Mouse (Mus musculus) embryo, embryonic 10 days (tissue): Measurements from ENCODE around the gene Tbcb.
A peak's percentile ranks its signal among the peaks of the same experiment; 100 is the strongest.
"Not testable (repeated sequence)": the region's sequence is repeated elsewhere in the genome, so short reads cannot be mapped to it uniquely, and the experiment has no call there.

ENCODE experiments used
- DNase-seq: peaks from one replicate; pipeline ENCODE4 v3.0.0-alpha.2; 2015; ENCODE audit warnings: low spot score

The Tbcb gene

DNA sequence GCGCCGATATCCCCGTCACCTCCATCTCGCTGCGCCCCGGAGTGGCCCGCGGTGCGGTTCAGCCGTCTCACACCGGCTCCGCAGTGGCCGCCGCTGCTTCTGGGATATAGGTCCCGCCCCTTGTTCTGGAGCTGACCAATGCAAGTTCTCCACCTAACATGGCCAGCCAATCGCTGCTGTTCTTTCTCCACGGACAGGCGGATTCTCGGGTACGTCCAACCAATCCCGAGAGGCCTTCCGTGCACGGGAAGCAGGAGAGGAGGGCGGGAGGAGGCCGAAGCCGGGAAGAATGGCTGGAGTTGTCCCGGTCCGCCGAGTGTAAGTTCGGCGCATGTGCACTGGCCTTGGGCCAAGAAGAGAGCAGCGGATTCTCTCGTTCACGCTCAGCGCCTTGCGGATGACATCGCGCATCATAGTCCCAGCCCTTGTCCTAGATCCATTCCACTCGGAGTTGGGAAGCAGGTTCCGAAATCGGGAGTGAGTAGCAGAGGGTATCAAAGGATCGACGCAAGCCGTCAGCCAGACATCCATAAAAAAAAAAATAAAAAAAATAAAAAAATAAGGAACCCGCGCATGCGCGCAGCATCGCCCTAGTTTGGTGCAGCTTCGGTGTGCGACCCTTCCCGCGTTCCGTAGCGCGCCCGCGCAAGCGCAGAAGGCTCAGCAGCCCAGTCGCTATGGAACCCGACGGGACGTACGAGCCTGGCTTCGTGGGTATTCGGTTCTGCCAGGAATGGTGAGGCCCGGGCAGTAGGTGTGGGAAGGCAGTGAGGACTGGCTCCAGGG, at the start of gene Tbcb, which contains the start of gene Polr2i:
Tbcb (minus strand) TSS at position 604 of the 786 bp plus-strand sequence.
Polr2i (plus strand) TSS at position 280 of the 786 bp plus-strand sequence.
- DNase-seq = peak; percentile 98

DNA sequence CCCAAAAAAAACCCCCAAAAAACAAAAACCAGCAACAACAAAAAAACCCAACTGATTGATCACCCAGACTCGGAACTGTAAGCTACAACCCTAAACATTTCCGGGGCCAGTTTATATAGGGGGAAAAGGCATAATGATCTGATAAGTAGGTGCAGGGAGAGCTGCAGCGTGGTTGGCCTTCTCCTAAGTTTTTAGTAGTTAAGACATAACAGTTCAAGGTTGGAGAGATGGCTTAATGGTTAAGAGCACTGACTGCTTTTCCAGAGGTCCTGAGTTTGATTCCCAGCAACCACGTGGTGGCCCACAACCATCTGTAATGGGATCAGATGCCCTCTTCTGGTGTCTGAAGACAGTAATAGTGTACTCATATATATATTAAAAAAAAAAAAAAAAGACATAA, 49.5 kb upstream of the Tbcb start:
- no peak for DNase-seq

DNA sequence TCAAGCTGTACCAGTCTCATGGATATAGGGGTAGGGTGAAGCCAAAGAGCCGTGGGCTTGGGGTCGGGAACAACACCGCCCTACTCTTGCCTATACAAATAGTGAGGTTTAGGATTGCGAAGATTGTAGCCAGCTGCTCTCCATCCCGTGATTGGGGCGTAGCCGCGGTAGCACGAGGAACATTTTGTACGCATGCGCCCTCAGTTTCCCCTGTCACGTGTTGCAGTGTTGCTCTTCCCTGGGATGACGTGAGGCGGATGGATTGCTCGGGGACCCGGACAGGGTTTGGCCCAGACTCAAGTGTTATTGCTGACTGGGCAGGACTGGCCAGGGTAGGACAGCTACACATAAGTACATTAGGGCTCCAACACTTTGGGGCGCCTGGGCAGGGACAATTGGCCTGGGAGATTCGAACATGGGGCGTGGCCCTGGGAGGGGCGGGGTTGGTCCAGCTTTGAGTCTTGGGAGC, 48.6 kb upstream of the Tbcb start:
- peak; percentile 94 for DNase-seq

DNA sequence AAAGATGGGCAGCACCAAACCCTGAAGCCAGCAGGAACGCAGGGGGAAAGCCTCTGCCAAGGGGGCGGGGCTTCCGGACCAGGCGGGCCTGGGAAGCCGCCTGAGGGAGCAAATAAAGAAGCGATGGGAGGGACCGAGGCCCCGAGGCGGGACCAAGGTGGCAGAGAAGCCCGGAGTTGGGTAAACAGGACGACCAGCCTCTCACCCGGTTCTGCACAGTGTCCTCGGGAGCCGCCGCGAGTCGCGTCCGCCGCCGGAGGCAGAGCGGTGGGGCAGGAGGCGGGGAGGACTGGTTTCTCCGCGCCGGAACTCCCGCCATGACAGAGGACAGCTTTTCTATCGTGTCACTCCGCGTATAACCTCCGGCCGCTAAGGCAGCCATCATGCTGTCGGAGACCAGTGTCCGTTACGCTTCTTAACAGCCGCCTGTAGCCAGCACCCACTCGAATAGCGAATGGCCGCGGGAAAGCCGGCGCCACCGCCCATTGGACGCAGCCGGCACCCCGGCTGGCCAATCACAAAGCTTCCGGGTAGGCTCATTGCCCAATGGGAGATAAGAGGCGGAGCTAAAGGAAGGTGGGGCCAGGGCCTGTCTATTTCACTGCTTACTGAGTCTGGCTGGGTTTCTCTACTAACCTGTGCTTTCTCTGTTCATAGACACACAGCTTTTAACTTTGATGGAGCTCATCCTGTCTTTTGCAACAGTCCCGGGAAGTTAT, 48.0 kb upstream of the Tbcb start, which contains the start of the genes Thap8 and Wdr62:
Thap8 (plus strand) TSS at position 144 of the 719 bp plus-strand sequence.
Wdr62 (minus strand) TSS at position 469 of the 719 bp plus-strand sequence.
- peak; percentile 94 for DNase-seq

DNA sequence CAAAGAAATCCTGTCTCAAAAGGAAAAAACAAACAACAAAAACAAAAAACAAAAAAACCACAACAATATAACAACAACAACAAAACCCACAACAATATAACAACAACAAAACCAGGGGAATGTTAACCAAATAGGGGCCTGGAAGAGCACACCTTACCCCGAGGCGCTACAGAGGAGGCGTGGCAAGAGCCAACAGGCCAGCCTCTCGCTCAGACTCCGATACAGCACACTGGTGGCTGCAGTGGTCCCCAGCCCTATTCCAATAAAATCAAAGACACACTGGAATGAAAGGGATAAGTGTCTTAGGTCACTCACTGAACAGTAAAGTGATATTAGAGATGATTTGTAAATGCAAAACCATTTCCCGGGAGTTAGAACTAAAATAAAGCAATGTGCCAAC, 47.5 kb upstream of the Tbcb start:
- DNase-seq = peak; percentile 66

DNA sequence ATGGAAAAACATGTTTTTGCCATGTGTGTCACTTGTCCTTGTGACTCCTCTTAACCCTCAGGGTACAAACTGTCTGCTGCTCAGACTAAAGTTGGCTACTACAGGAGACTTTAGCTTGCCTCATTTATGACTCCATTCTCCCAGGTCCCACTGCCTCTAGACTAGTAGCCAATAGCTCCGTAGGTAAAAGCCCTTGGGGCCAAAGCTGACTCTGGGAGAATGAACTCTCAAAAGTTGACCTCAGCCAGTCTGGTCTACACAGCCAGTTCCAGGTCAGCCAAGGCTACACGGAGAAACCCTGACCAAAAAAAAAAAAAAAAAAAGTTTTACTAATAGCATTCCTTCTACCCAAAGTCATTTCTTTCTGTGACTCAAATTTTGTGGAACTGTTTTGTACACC, 46.8 kb upstream of the Tbcb start:
- DNase-seq = no peak

DNA sequence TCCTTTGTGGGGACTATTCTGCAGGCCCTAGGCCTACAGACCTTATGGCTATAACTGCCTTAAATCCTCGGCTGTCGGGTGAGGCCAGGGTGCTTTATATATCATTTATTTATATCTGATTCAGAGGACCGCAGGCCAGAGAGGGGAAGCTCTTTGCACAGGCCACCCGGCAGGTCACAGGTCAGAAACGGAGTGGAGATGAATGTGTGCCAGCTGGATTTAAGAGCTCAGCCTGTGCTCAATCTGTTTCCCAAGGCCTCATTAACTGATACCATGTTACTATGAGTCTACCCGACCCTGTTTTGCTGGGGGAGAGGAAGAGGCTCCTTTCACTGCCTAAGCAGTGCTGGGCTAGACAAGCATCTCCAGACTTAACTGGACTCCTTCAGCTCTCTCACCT, 42.3 kb upstream of the Tbcb start:
- DNase-seq = no peak

DNA sequence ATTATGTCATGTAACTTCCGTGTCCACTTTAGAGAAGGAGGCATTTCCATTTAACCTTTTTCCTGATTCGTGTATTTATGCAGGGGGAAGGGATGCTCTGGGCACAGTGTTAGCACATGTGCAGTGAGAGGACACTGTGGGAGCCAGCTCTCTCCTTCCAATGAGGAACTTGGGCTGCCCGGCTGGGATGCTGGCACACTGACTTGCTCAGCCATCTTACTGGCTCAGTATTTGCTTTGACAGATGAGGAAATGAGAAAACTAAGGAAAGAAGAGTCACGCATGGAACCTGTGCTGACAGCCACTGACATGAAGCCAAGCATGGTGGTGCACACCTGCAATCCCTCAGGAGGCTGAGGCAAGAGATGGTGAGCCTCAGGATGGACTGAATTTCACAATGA, 37.6 kb upstream of the Tbcb start:
- no peak for DNase-seq

DNA sequence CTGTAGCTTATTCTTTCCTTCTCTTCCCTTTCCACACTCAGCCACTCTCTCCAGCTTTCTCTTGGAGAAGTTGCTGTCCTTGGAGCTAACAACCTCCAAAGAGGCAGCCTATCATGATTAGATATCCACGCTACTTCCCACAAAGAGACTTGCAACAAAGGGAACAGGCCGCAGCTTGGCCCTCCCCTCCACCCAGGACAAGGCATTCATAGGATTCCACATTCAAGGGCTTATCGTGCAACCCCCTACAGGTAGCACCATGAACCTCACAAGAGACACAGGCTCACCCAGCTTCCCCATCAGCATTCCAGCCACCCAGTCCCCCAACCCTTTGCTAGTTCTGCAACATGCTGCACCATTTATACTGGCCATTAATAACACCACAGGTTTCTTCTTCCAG, 34.7 kb upstream of the Tbcb start:
- DNase-seq = no peak

DNA sequence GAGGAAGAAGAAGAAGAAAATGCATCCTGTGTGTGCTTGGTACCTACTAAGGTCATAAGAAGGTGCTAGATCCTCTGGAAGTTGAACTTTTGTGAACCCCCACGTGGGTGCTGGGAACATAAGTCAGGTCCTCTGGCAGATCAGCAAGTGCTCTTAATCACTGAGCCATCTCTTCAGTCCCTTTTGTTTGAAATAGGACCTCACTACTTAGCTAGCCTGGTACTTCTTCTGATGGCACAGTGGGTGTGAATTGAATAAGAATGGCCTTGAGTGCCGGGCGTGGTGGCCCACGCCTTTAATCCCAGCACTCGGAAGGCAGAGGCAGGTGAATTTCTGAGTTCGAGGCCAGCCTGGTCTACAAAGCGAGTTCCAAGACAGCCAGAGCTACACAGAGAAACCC, 33.9 kb upstream of the Tbcb start:
- no peak for DNase-seq

DNA sequence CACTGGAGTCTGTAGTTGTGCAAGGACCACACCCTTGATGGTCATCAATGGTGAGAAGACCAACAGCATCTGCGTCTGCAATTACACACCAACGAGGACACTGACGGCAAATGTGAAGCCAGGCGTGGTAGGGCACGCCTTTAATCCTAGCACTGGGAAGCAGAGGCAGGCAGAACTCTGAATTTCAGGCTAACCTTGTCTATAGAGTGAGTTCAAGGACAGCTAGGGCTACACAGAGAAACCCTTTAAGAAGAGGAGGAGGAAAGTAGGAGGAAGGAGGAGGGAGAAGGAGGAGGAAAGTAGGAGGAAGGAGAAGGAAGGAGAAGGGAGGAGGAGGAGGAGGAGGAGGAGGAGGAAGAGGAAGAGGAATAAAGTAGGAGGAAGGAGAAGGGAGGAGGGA, 33.5 kb upstream of the Tbcb start:
- no peak for DNase-seq

DNA sequence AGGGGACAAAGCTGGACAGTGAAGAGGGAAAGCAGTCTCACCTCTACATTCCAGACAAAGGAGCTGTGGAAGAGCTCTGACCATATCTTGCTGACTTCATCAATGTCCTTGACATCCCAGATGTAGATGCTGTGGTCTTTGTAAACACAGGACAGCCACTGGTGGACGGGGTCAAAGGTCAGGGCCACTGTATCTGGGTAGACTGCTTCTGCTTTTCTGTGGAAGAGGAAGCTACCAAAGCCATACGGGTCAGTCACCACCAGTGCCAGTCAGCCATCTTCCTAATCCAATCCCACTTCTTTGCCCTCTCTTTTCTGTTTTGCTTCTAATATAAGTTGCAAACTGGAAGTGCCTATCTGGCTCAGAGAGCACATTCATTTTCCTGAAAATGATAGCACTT, 33.0 kb upstream of the Tbcb start:
- no peak for DNase-seq

DNA sequence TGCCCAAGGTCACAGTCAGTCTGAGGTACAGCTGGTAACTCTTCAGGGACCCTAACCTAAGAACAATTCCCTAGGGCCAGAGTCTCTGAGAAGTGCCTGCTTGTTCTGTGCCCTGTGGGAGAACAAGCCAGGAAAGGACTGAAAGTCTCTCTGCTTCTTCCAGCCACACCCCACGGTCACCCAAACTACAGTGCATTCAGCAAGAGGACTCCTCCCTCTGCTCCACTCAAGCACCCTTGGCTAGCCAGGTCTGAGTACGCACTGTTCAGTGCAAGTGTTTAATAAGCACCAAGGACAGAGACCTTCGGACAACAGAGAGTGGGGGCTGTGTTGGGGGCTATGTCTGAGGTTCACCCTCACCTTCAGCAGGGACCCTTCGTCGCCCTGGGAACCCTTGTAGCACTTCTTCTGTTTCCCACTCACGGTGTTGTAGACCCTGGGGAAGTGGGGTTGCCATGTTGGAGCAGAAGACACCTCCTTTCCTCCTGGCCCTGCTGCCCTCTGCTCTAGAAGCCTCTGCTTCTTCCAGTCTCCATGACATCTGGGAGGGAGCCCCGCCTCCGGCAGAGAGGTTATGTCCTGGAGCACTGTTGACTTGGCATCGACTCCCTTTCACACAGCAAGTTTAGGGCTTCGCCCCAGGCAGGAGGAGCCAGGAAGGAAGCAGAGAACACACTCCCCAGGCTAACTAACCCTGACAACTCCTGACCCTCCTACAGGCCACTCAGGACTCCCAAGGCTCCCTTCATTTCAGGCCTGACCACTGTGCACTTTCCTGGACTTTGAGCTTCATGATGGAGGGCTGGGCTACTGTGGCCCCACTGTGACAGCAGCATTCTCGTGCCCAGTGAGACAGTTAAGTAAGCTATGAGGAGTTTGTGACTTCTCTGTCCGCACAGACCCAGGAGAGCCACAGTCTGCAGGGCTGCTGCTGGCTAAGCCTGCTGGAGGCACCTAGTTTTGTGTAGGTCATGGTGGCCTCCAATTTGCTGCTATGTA, 20.2 kb upstream of the Tbcb start:
- DNase-seq = no peak

DNA sequence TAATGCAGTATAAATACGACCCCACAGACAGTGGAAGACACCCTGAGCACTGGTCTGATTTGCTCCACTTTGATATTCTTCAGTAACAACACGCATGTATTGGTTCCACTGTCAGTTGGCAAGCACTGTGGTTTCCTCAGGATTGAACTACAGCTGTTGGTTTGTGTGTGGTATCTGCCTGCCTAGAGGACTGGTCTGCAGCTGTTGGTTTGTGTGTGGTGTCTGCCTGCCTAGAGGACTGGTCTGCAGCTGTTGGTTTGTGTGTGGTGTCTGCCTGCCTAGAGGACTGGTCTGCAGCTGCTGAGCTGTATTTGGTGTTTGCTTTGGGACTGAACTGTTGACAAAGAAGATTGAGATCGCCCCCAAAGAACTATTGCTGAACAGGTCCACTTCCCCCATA, 5.3 kb upstream of the Tbcb start:
- not testable (repeated sequence) for DNase-seq

DNA sequence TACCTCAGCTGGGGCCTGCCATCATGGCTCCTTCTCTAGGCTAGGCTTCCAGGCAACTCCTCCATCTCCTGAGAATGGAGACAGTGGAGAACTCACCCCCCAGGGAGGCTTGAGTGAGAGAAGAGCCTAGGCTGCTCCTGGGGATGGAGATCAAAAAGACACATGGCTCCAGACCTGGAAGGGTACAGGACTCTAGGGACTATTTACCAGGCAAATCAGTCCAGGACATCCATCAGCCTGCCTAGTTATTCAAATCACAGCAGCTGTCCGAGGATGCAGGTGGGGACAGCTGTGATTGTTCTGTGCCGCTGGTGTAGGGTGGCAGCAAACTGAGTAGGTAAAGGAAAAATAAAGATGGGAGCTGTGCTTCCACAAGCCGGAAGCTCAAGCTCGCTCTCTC, 3.6 kb upstream of the Tbcb start, which contains the start of gene Ovol3:
Ovol3 (minus strand) TSS at position 101 of the 400 bp plus-strand sequence.
- DNase-seq = no peak

DNA sequence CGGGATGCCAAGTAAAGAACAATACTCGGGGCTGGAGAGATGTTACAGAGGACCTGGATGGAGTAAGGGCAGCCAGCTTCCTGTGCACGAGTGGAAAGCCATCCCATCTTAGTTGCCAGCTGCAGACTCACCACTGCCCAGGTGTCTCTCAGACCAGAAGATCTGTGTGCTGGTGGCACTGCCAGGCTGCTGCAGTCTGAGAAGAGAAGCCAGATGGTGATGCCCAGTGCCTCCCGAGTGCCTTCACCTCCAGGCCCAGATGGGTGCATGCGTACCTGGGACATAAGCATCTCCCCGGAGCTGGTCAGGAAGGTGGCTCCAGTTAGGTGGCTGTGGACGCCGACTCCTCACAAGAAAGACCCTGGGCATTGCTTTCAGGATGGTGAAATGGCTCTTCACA, 3.0 kb upstream of the Tbcb start:
- DNase-seq = no peak

DNA sequence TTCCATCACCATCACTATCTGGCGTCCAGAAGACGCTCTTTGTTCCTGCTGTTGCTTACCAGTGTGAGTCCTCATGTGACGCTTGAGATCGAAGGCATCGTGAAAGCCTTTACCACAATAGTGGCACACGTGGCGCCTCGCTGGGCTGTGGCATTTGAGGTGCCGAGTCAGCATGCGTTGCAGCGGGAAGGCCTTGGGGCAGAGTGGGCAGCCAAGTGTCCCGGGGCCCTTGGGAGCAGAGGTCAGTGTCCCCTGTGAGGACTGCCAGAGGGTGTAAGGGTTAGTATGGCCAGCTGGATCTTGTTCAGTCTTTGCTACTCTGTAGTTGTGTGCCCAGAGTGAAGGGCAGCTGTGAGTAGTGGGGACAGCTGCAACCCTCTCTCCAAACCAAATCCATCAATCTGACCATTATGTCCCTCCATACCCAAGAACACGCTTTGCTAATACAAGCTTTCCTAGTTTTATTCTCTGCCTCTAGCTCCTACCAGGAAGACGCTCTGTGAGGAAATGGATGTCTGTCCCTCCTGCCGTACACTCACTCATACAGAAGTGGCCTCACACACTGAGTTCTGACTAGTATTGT, 2.3 kb upstream of the Tbcb start:
- no peak for DNase-seq

DNA sequence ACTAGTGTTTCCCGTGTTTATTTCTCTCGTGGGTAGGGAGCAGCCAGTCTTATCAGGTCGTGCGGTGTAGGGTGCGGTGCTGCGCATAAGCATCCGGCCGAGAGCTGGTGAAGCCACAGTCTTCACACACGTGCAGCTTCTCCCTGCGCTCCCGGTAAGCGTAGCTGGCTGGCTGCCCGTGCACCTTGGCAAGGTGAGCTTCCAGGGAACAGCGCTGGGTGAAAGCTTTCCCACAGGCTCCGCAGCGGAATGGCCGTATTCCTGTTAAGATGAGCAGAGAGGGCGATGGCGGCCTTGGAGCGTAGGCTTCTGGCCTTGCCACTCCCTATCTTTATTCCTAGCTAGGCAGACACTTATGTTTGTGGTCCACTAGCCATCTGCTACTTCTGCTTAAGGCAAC, 1.3 kb upstream of the Tbcb start:
- DNase-seq = no peak

DNA sequence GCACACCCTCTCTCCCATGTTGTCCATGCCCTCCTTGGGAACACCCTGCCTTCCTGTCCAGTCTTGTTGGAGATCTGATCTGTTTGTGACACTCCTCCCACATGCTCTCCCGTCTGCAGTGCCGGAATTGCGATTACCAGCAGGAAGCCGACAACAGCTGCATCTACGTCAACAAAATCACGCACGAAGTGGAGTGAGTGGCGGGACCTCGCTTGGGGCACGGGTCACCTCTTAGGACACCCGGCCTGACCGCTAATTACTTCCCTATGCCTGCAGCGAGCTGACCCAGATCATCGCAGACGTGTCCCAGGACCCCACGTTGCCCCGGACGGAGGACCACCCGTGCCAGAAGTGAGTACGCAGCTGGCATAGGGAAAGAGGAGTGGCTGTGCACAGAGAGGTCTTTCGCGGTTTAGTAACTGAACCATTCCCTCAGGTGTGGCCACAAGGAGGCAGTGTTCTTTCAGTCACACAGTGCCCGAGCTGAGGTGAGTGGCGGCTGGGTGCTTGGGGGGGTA, 618 bp upstream of the Tbcb start:
- DNase-seq = peak; percentile 83

DNA sequence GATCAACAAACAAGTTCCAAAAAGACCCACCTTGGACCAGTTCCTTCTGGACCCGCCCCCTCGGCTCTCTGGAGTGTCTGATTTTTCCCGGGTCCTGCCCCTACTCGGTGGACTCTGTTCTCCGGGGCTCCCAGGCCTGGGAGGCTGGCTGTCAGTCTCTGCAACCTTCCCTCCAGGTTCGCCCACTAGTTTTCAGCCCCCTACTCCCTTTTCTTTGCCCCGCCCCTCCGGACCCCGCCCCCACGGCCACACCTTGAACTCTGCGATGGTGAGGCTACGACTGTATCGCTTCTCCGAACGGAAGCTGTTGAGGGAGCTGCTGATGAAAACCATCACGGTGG, 774 bp downstream of the Tbcb start:
- DNase-seq = no peak

DNA sequence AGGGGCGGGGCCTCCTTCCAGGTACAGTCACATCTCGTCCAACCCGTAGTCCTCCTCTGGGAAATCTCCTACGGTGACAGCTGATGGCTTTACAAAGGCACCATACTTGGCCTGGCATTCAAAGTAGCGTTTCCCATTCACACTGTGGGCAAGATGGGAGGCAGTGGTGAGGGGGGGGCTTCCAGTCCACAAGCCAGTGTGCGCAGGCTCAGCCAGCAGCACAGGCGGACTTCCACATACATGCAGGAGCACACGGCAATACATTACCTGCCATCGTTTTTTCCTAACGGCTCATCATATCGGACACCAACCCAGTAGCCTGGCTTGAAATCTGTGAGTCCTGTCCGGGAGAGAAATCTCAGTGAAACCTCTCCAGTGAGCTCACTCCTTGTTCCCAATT, 7.9 kb downstream of the Tbcb start:
- no peak for DNase-seq
